Mouse (Mus musculus): Measurements from ENCODE around the gene 2810459M11Rik. TPM values are rescaled to one million over a fixed set of nuclear protein-coding genes. Genes with fewer than 3 reads are reported as not detected.
A peak's percentile ranks its signal among the peaks of the same experiment; 100 is the strongest.

The 2810459M11Rik gene
- polyA plus RNA-seq, 1 experiment from 2014 or later, result 9.2 TPM

DNA sequence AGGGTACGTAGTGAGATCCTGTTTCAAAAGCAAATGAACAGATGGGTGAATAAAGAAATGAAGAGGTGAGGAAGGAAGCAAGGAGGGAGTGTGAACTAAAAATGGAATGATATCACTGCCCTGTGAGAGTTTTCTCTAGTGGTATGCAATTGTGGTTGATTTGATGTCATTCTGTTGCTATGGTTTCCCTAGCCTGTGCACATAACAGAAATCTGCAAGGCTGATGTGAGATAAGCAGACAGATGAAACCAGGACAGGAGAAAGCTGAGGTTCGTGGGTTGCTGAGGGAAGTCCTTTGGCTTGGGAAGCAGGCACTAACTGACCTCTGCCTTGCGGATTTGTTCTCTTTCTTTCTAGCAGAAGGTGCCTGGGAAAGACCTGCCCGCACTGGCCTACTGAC is 2.6 kb downstream of the 2810459M11Rik start:
- no peak overlapping the region for H3K4me2 ChIP-seq (ENCODE audit: low read length)
- H3K4me3 ChIP-seq (replicated peaks; ENCODE audit: low read length), result no peak overlapping the region
- peaks cover 18% of the 10 kb centered on the region for H3K27me3 ChIP-seq (replicated peaks; ENCODE audit: control insufficient read depth, insufficient read depth, low read length)

DNA sequence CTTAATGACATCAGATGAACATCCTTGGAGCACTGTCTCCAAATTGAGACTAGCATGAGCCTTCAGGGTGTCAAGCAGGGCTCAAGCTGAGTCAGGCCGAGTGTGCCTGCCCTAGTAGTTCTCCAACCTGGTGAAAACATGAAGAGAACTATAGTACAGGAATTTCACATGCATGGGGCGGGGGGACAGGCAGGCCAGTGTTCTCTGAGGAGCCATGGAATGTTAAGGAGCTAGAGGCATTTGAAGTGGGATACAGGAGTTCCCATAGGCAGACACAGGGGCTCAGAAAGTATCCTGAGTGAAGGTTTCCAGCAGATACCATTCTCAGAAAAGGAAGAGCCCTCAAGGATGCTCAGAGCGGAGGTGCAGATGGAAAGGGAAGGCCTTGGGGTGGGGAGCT is 3.1 kb downstream of the 2810459M11Rik start:
- Histone ChIP-seq H3K4me3 (replicated peaks; ENCODE audit: low read length) (no peak overlapping the region), H3K9ac (replicated peaks; ENCODE audit: low read depth, low read length) (no peak overlapping the region), H3K27me3 (replicated peaks; ENCODE audit: control insufficient read depth, insufficient read depth, low read length) (peaks cover 18% of the 10 kb centered on the region), H3K4me2 (ENCODE audit: low read length) (no peak overlapping the region), H3K9me3 (ENCODE audit: control insufficient read depth, low read length) (no peaks in the 10 kb centered on the region), H3K27ac (ENCODE audit: low read length) (no peak overlapping the region), H3K36me3 (ENCODE audit: control insufficient read depth, insufficient read depth) (no peaks in the 10 kb centered on the region), H3K4me1 (replicated peaks; ENCODE audit: control insufficient read depth, insufficient read depth, low read length) (peaks cover 25% of the 10 kb centered on the region)
- WGBS, result 82% methylated on average over 3 of the region's 3 CpGs
- no peak for ATAC-seq

More for the DNA sequence above, 2.6 kb downstream of the 2810459M11Rik start:
- no peaks in the 10 kb centered on the region for H3K9me3 ChIP-seq (ENCODE audit: control insufficient read depth, low read length)
- ATAC-seq, result no peak
- WGBS, result 75% methylated on average over 4 of the region's 4 CpGs
- H3K36me3 ChIP-seq (ENCODE audit: control insufficient read depth, insufficient read depth), result no peaks in the 10 kb centered on the region
- no peak overlapping the region for H3K9ac ChIP-seq (replicated peaks; ENCODE audit: low read depth, low read length)
- H3K4me1 ChIP-seq (replicated peaks; ENCODE audit: control insufficient read depth, insufficient read depth, low read length), result peaks cover 20% of the 10 kb centered on the region
- no peak overlapping the region for H3K27ac ChIP-seq (ENCODE audit: low read length)

DNA sequence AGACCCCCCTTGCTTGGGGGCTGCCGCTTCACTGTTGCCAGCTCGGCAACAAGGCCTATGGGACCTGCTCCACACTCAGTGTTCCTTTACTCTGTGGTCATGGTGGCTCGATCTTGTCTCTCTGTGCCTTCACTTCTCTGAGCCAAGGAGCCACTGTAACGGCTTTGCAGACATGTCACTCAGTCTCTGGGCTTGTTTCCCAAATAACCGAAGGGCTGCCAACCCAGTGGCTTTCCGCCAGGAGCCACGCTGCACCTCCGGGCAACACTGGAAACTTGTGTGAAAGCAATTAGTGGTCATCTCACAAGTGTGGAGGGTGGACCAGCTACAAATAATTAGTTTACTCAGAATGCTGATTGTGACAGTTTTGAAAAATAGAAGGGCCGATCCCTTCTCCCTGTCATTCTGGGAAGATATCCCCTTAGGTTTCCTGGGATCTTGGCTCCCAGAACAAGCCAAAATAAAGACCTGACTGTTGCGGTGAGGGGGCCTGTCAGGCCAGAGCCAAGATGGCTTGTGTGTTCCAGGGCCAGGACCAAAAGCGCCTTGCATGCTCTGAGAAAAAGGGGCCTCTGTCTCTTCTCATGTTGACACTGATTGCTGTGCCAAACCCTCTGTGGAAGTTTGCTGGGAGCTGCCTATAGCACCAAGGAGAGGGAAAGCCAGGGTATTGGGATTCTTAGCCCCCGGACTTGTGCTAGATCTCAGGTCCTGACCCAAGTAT is 7.7 kb downstream of the 2810459M11Rik start:
- Histone ChIP-seq H3K36me3 (ENCODE audit: control insufficient read depth, insufficient read depth) (no peaks in the 10 kb centered on the region), H3K4me3 (replicated peaks; ENCODE audit: low read length) (no peak overlapping the region), H3K4me1 (replicated peaks; ENCODE audit: control insufficient read depth, insufficient read depth, low read length) (peaks cover 19% of the 10 kb centered on the region), H3K27me3 (replicated peaks; ENCODE audit: control insufficient read depth, insufficient read depth, low read length) (no peaks in the 10 kb centered on the region), H3K27ac (ENCODE audit: low read length) (peak overlapping the region; percentile 54), H3K4me2 (ENCODE audit: low read length) (no peak overlapping the region), H3K9ac (replicated peaks; ENCODE audit: low read depth, low read length) (no peak overlapping the region), H3K9me3 (ENCODE audit: control insufficient read depth, low read length) (no peaks in the 10 kb centered on the region)
- 31% methylated on average over 12 of the region's 12 CpGs for WGBS
- peak; percentile 88 for ATAC-seq

DNA sequence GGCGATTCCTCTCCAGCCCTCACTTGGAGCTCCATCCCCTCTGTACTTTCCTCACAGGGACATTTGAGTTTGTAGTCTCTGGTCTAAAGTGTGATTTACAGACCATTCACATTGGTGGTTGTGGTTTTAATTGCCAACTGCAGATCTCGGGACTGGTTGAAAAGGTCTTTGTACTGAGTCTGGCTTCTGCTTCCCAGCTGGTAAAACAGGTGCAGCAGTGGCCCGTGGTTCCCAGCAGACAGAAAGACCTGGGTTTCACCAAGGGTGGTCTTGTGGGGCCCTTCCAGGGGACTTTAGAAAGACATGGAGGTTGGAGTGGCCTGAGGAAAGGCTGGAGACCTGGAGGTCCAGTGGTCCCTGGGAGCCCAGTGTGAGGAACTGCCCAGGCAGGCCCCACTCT is 9.3 kb downstream of the 2810459M11Rik start:
- ATAC-seq, result no peak
- no peaks in the 10 kb centered on the region for H3K27me3 ChIP-seq (replicated peaks; ENCODE audit: control insufficient read depth, insufficient read depth, low read length)
- WGBS, result 22% methylated on average over 3 of the region's 3 CpGs
- H3K4me3 ChIP-seq (replicated peaks; ENCODE audit: low read length), result no peak overlapping the region
- no peaks in the 10 kb centered on the region for H3K9me3 ChIP-seq (ENCODE audit: control insufficient read depth, low read length)
- H3K9ac ChIP-seq (replicated peaks; ENCODE audit: low read depth, low read length), result no peak overlapping the region
- no peak overlapping the region for H3K27ac ChIP-seq (ENCODE audit: low read length)
- H3K4me2 ChIP-seq (ENCODE audit: low read length), result no peak overlapping the region
- peaks cover 23% of the 10 kb centered on the region for H3K4me1 ChIP-seq (replicated peaks; ENCODE audit: control insufficient read depth, insufficient read depth, low read length)
- H3K36me3 ChIP-seq (ENCODE audit: control insufficient read depth, insufficient read depth), result no peaks in the 10 kb centered on the region

DNA sequence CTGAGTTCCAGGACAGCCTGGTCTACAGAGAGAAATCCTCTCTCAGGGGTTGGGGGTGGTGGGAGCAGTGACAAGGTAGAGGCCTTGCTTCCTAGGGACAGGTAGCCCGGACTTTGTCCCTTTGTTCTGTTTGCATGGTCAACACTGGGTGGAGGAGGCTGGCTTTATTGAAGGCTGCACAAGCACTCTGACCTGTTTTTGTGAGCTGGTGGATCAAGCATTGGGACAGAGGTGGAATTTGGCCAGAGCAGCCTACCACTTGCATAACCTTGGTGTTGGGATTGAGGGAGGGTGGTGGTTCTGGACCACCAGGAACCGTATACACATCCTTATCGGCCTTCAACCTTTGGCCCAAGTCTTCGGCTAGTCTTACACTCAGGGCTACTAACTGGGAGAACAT is 10.6 kb downstream of the 2810459M11Rik start:
- Histone ChIP-seq H3K9ac (replicated peaks; ENCODE audit: low read depth, low read length) (no peak overlapping the region), H3K4me3 (replicated peaks; ENCODE audit: low read length) (no peak overlapping the region), H3K4me1 (replicated peaks; ENCODE audit: control insufficient read depth, insufficient read depth, low read length) (peaks cover 23% of the 10 kb centered on the region), H3K27me3 (replicated peaks; ENCODE audit: control insufficient read depth, insufficient read depth, low read length) (no peaks in the 10 kb centered on the region), H3K27ac (ENCODE audit: low read length) (no peak overlapping the region), H3K9me3 (ENCODE audit: control insufficient read depth, low read length) (no peaks in the 10 kb centered on the region), H3K36me3 (ENCODE audit: control insufficient read depth, insufficient read depth) (no peaks in the 10 kb centered on the region), H3K4me2 (ENCODE audit: low read length) (no peak overlapping the region)
- ATAC-seq, result no peak
- 92% methylated on average over 4 of the region's 4 CpGs for WGBS

DNA sequence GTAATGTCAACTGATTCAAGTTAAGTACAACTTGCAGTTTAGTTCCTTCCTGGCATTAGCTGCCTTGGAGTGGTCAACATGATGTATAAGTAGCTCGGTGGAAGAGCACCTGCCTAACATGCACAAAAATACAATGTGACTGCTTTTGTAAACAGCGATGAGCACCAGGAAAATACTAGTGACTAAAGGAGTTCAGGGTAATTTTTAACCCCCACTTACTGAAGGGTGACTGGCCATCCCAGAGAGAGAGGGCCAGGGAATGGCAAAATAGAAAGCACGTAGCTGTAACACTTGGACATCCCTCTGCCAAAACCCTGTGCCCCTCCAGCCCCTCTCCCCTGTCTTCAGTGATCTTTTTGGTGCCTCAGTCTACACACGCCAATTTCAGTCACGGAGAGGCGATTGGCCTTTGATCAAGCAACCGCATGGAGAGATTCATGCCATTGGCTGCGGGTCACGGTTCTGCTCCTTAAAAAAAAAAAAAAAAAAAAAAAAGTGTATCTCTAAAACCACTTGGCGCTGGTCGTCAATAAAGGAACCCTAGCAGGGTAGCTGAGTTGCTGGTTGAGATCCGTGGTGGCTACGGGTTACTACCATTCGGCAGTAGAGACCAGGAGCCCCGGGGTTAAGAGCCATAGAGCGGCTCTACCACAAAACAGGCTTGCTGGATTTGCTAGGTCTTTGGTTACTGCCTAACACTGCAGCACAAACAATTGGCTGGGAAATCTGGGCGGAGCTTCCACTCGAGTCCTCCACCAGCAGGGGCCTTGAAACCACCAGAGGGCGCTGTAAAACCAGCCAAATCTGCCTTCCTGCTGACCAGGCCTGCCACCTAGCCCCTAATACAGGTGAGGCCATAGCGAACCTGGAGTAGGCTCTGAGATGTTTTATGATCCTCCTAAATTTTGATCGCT is 13.4 kb downstream of the 2810459M11Rik start:
- Histone ChIP-seq H3K9ac (replicated peaks; ENCODE audit: low read depth, low read length) (peak overlapping the region; percentile 57), H3K27me3 (replicated peaks; ENCODE audit: control insufficient read depth, insufficient read depth, low read length) (no peaks in the 10 kb centered on the region), H3K27ac (ENCODE audit: low read length) (no peak overlapping the region), H3K36me3 (ENCODE audit: control insufficient read depth, insufficient read depth) (no peaks in the 10 kb centered on the region), H3K9me3 (ENCODE audit: control insufficient read depth, low read length) (no peaks in the 10 kb centered on the region), H3K4me3 (replicated peaks; ENCODE audit: low read length) (peak overlapping the region; percentile 43), H3K4me2 (ENCODE audit: low read length) (peak overlapping the region; percentile 65), H3K4me1 (replicated peaks; ENCODE audit: control insufficient read depth, insufficient read depth, low read length) (peaks cover 9% of the 10 kb centered on the region)
- ATAC-seq, result peak; percentile 70
- 9% methylated on average over 21 of the region's 21 CpGs for WGBS

DNA sequence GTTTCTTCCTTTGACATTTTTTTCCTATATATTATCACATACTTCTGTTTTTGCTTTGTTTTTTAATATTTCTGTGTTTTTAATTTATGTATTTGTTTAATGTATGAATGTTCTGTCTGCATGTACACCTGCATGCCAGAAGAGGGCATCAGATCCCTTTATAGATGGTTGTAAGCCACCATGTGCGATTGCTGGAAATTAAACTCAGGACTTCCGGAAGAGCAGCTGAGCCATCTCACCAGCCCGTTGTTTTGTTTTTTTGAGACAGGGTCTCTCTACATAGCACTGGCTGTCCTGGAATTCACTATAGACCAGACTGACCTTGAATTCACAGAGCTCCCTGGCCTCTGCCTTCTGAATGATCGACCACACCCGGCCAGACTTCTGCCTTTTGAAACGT is 16.9 kb downstream of the 2810459M11Rik start:
- ATAC-seq, result no peak
- Histone ChIP-seq H3K4me1 (replicated peaks; ENCODE audit: control insufficient read depth, insufficient read depth, low read length) (peaks cover 18% of the 10 kb centered on the region), H3K27me3 (replicated peaks; ENCODE audit: control insufficient read depth, insufficient read depth, low read length) (no peaks in the 10 kb centered on the region), H3K4me2 (ENCODE audit: low read length) (no peak overlapping the region), H3K9me3 (ENCODE audit: control insufficient read depth, low read length) (no peaks in the 10 kb centered on the region), H3K36me3 (ENCODE audit: control insufficient read depth, insufficient read depth) (no peaks in the 10 kb centered on the region), H3K27ac (ENCODE audit: low read length) (no peak overlapping the region), H3K4me3 (replicated peaks; ENCODE audit: low read length) (no peak overlapping the region), H3K9ac (replicated peaks; ENCODE audit: low read depth, low read length) (no peak overlapping the region)
- WGBS, result 87% methylated on average over 6 of the region's 6 CpGs

DNA sequence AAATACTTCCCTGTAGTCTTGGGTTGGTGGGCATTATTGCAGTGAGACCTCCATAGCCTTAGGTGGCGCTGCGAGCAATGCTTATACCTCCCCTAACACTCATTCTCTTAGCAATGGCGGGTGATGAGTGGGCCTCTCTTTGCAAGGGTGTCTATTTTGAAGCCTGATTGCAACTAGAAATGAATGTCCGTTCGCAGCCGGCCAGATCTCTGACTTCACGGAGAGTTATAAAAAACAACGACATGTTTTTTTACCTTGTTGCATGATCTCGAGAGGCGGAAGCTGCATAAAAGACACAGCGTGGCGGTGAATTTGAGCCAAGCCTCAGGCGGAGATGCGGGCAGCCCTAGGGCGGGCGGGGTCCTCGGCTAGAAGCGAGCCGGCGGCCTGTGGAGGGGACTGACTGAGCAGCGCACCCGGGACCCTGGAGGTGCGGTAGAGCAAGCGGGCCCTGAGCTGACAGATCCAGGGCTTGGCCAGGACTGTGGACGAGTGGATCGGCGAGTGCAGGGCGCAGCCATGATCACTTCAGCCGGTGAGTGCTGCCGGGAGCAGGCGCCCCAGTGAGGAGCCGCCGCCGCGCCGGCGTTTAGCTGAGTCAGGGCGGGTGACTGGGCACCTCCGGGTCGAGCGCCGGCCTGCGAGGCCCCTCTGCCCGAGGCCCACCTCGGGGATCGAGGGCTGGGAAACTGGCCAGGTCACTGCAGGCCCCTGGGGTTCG is 18.8 kb downstream of the 2810459M11Rik start, which contains the start of gene Psmd1:
TSS of gene Psmd1 (plus strand) at position 117 of the 721 bp plus-strand sequence.
- Histone ChIP-seq H3K9ac (replicated peaks; ENCODE audit: low read depth, low read length) (peak within 1 kb of the TSS; percentile 90), H3K4me3 (replicated peaks; ENCODE audit: low read length) (peak within 1 kb of the TSS; percentile 87), H3K4me2 (ENCODE audit: low read length) (peak within 1 kb of the TSS; percentile 95), H3K27me3 (replicated peaks; ENCODE audit: control insufficient read depth, insufficient read depth, low read length) (no peaks in the 10 kb centered on the region), H3K9me3 (ENCODE audit: control insufficient read depth, low read length) (no peaks in the 10 kb centered on the region), H3K36me3 (ENCODE audit: control insufficient read depth, insufficient read depth) (no peaks in the 10 kb centered on the region), H3K4me1 (replicated peaks; ENCODE audit: control insufficient read depth, insufficient read depth, low read length) (peaks cover 14% of the 10 kb centered on the region), H3K27ac (ENCODE audit: low read length) (peak within 1 kb of the TSS; percentile 64)
- WGBS, result under 1% methylated on average over 47 of the region's 47 CpGs
- ATAC-seq, result peak; percentile 95

DNA sequence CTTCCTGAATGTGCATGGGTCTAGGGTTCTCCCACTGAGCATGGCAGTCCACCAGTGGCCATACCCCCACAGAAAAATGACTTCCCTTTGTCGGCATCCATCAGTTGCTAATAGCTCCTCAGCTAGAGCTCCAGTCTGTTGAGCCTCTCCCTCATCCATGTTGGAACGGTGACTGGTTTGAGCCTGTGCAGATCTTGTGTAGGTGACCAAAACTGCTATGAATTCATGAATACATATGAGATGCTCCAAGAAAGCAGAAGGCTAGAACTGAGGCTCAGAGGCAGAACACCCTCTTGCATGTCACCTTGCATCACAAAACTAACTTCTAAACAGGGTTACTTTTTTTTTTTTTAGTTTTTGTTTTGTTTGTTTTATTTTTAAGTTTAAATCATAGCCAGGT is 30.9 kb downstream of the 2810459M11Rik start:
- no peaks in the 10 kb centered on the region for H3K9me3 ChIP-seq (ENCODE audit: control insufficient read depth, low read length)
- no peak overlapping the region for H3K4me3 ChIP-seq (replicated peaks; ENCODE audit: low read length)
- H3K27ac ChIP-seq (ENCODE audit: low read length), result no peak overlapping the region
- peaks cover 39% of the 10 kb centered on the region for H3K36me3 ChIP-seq (ENCODE audit: control insufficient read depth, insufficient read depth)
- WGBS, result 96% methylated on average over 2 of the region's 2 CpGs
- no peaks in the 10 kb centered on the region for H3K27me3 ChIP-seq (replicated peaks; ENCODE audit: control insufficient read depth, insufficient read depth, low read length)
- H3K4me1 ChIP-seq (replicated peaks; ENCODE audit: control insufficient read depth, insufficient read depth, low read length), result no peaks in the 10 kb centered on the region
- no peak overlapping the region for H3K9ac ChIP-seq (replicated peaks; ENCODE audit: low read depth, low read length)
- ATAC-seq, result no peak
- no peak overlapping the region for H3K4me2 ChIP-seq (ENCODE audit: low read length)

All from forebrain, embryonic 16.5 days (tissue).